Mouse (Mus musculus) bone marrow, adult 2 months (tissue): ENCODE measurements around the gene Tmem9b.

ENCODE experiments used
- CTCF ChIP-seq: fragments of 200-500 bp; IDR thresholded peaks from 2 replicates; pipeline ENCODE4 v1.5.1; 2011; ENCODE audit warnings: low read length, control low read depth; ENCODE audit not compliant: control insufficient read depth, insufficient read depth
- POLR2A ChIP-seq: fragments of 200-500 bp; IDR thresholded peaks from 2 replicates; pipeline ENCODE4 v1.6.1; 2011; ENCODE audit warnings: low read depth, mild to moderate bottlenecking, control low read depth, low read length, borderline replicate concordance; ENCODE audit not compliant: control insufficient read depth

GRCm38 (mm10) chr7:109703190-109704015 lies 49.3 kb downstream of the Tmem9b start, which contains the start of the genes St5 and Akip1:
- TF ChIP-seq CTCF = no peak
- peak; percentile 91; the same call in 1 of the 2 replicates for TF ChIP-seq POLR2A
